Mouse (Mus musculus): ENCODE measurements at regions not wholly inside any gene's neighbourhood (a gene's known extent, or its start where the extent isn't known, plus 50 kb on each side); places are given as distances from the start of the nearest gene placed in this dataset.
A peak's percentile ranks its signal among the peaks of the same experiment; 100 is the strongest.

DNA sequence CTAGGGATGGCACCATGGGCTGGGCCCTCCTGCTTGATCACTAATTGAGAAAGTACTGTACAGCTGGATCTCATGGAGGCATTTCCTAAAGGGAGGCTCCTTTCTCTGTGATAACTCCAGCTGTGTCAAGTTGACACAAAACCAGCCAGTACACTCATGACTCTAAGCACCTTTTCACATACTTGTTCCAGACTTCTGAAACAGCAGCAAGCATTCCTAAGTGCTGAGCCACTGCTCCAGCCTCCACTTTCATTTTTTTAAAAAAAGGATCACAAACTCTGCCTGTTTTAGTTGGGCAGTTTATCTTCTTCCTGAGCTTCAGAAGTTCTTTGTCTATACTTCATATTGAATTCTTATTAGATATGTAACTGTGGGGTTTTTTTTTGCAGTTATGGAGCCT is 56.0 kb upstream of the Gpc4 start:
- H3K36me3 ChIP-seq (ENCODE audit: control insufficient read depth, insufficient read depth, low read length), result no peaks in the 10 kb centered on the region
- no peak overlapping the region for H3K4me3 ChIP-seq (replicated peaks; ENCODE audit: low read length)
- no peak for ATAC-seq (ENCODE audit: low FRiP score, low read depth)
- no peak overlapping the region for H3K9ac ChIP-seq (ENCODE audit: low read depth, low read length, severe bottlenecking)
- no peak overlapping the region for H3K4me2 ChIP-seq (replicated peaks; ENCODE audit: low read depth, low read length, severe bottlenecking)
- no peaks in the 10 kb centered on the region for H3K9me3 ChIP-seq (ENCODE audit: control insufficient read depth, low read length)
- DNase-seq (ENCODE audit: low spot score), result no peak
- no peak overlapping the region for H3K27ac ChIP-seq (replicated peaks; ENCODE audit: low read depth, low read length)
- no peaks in the 10 kb centered on the region; the same call in 1 of the 2 replicates for H3K4me1 ChIP-seq (ENCODE audit: control insufficient read depth, insufficient read depth, low read length)
- H3K27me3 ChIP-seq (ENCODE audit: control insufficient read depth, insufficient read depth, low read length), result no peaks in the 10 kb centered on the region; the same call in 1 of the 2 replicates
- no peak for TF ChIP-seq POLR2A (IDR thresholded peaks at IDR 0.05; ENCODE audit: borderline replicate concordance, extremely low read depth, insufficient read depth, insufficient read length)

DNA sequence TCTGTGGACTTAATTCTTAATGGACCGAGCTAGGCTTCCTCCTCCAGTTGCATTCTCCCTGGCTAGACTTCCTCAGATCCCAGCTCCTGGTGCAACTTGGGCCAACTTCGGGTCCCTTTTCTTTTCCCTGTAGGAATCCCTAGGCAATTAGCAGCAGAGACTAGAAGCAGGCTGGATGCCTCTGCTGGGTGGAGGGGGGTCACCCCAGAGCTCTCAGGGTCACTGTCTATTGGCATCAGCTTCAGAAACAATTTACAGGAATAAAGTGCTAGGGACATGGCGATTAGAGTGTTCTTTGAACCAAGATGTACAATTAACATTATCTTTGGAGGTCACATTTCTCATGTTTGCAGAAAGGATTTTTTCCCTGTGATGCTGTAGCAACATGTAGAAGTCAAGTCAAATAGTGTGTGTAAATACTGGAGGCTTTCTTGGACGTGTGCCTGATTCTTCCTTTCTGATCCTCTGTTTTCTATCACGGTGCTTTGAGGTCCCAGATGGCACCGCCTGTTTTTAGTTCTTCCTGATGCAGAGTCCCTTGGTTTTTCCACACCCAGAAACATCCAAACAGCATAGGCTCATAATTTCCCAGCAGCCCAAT is 52.2 kb upstream of the Gpc4 start:
- Histone ChIP-seq H3K4me2 (replicated peaks; ENCODE audit: low read depth, low read length, severe bottlenecking) (no peak overlapping the region), H3K9me3 (ENCODE audit: control insufficient read depth, low read length) (no peaks in the 10 kb centered on the region), H3K4me3 (replicated peaks; ENCODE audit: low read length) (no peak overlapping the region), H3K9ac (ENCODE audit: low read depth, low read length, severe bottlenecking) (no peak overlapping the region), H3K4me1 (ENCODE audit: control insufficient read depth, insufficient read depth, low read length) (no peaks in the 10 kb centered on the region; the same call in 1 of the 2 replicates), H3K27ac (replicated peaks; ENCODE audit: low read depth, low read length) (no peak overlapping the region), H3K27me3 (ENCODE audit: control insufficient read depth, insufficient read depth, low read length) (no peaks in the 10 kb centered on the region; the same call in 1 of the 2 replicates), H3K36me3 (ENCODE audit: control insufficient read depth, insufficient read depth, low read length) (no peaks in the 10 kb centered on the region)
- ATAC-seq (ENCODE audit: low FRiP score, low read depth), result no peak
- 51% methylated on average over 6 of the region's 6 CpGs for WGBS
- no peak for TF ChIP-seq POLR2A (IDR thresholded peaks at IDR 0.05; ENCODE audit: borderline replicate concordance, extremely low read depth, insufficient read depth, insufficient read length)
- DNase-seq (ENCODE audit: low spot score), result peak; percentile 31
